Mouse (Mus musculus): Measurements from ENCODE around the gene Prpf19.

Gene Prpf19

DNA sequence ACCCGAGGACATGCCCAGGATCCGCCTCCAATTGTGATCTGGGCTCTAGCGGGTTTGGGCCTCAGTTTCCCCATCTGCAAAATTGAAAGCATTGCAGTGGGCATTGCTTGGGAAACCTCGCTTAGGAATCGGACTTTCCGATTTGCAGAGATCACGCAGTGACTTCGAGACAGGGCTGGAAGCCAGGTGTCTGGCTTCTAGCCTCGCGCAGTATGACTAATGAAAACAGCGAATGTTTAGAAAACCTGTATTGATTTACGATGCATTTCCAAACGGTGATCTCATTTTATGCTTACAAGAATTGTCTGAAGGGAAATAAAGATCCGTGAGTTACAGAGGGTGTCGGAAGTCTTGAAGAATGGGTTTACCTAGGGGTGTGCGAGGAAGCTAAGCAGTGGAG lies 677 bp downstream of the Prpf19 start:
- DNase-seq, result no peak

DNA sequence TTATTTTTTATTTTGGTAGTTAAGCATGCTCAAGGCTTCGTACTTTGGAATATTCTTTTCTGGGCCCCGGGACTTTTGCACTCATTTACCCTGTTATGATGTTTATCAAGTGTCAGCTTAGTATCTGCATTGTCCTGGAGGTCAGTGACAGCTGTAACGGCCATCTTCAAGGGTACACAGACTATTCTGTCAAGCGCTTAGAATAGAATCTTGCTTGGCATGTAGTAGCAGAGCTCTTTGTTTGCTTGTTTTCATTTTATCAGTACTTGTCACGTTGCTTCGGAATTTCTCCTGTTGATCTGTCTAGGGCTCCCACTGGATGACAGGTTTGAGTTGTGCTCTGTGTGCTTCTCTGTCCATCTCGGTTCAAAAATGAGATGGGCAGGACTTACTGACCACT lies 1.8 kb downstream of the Prpf19 start:
- DNase-seq, result no peak

- DNase-seq, result no peak
These were observed 2.5 kb downstream of the Prpf19 start for GRCm38 (mm10) chr19:10897491-10897890.

DNA sequence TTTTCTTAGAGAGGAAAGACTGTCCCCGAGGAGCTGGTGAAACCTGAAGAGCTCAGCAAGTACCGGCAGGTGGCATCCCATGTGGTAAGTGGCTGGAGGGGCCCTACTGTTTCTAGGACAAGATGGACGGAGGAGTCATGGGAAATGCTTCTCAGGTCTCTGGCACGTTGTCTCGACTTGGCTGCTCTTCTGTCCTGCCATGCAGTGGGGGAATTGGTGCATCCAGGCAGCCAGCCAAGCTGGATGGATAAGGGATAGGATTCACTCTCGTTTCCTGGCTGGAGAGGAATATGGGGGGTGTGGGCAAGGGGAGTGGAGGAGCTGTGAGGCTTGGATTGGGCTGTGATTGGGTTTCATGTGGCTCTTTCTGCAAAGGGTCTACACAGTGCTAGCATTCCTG lies 5.3 kb downstream of the Prpf19 start:
- DNase-seq, result no peak

- DNase-seq, result no peak
These were observed 6.0 kb downstream of the Prpf19 start for GRCm38 (mm10) chr19:10901046-10901445.

GRCm38 (mm10) chr19:10904512-10904911 lies 9.5 kb downstream of the Prpf19 start:
- DNase-seq, result no peak

DNA sequence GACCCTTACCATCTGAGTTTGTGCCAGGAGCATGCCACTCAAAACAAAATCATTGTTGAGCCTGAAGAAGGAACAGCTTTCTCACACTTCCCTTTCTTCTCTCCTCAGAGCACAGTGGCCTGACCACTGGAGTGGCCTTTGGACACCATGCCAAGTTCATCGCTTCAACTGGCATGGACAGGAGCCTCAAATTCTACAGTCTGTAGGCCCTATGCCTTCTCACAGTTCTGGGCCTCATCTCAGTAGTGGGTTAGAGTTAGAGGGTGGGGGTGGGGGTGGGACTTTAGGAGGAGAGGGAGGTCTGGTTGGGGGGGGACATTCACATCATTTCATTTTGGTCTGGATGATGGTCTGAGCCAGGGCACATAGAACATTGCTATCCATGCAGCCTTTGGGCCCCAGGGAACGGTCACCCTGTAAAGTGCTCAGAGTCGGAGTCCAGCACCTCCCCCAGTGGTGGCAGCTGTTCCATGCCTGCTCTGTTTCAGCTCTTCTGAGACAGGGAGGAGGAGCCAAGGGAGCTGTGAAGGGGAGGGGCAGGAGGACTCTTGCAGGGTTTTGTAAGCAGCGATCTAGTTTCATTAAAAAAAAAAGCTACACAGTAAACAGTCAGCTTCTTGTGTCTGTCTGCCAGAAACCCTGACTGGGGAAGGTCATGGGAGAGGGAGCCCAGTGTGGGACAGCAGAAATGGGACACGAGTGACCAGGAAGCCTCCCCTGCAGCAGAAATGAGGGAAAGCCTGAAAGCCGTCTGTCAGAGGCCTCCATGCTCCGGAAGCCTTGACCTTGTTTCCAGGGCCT lies 10.1 kb downstream of the Prpf19 start:
- DNase-seq, result peak; percentile 60 to 80

DNA sequence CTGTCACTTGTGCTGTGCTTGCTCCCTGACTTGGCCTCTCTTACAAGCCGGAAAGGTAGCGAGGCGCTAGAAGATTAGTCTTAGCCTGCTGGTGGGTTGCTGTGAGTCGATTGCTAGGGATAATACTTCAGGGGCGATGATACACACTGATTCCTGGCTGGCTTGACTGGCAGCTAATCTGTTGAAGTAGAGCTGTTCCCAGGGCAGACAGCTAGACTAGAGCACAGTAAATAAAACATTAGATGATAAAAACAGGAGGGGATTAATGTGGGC lies 10.6 kb downstream of the Prpf19 start:
- no peak for DNase-seq

DNA sequence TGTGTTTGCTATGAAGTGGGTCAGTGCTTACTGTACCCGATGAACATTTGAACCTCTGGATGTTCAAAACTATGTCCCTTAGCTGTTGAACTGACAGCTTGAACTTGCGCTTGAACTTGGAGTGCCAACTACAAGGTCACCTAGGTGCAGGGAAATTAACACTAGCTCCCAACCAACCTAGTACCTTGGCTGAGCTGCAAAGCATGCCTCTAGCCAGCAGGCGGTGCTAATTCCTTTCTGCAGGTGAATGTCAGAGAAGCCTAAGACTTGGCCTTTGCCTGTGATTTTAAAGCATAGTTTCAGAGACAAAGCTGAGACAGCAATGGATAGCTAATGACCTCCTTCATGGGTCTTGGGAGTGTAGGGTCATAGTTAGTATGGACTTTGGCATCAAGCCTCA lies 12.9 kb downstream of the Prpf19 start:
- DNase-seq, result peak; percentile 57 to 76

DNA sequence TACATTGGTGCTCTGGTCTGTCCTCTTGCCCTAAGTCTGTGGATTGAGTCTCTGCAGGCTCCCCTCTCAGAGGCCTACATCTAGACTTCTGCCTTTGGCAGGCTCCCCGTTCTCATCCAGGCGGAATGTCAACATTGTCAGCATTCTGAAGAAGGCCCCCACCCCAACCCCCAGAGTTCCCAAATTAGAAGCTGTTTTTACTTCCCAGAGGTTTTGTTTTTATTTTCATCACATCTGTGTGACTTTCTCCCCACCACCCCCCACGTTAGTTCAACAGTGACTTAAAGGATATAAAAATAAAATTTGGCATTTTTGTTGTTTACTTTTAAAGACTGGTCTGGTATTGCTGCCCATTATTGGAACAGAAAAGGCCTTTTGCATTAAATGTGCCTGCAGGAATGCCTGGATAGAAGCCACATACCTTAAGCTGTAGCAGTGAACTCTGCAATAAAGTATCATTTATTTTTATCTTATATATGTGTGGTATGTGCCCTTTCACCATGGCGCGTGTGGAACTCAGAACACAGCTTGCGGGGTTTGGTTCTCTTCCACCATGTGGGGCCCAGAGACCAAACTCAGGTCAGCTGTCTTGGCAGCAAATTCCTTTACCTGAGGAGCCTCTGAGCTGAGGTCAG lies 14.2 kb downstream of the Prpf19 start:
- DNase-seq, result no peak

DNA sequence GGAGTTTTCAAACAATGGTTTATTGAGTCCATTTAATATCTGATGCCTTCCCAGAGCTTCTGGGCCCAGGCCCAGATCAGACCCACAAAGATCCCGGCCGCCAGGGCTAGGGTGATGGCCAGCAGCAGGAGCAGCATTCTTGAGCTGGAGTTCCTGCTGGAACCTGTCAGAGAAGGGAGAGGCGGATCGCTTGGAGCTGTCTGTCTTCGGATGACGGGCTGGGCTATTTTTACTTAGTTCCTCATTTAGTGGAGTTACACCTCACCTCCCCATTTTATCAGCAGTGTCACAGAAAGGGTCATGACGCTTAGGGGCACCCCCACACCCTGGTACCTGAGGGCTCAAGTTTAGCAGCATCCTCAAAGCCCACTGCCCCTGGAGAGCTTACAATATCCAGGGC lies 19.3 kb downstream of the Prpf19 start:
- DNase-seq, result no peak

- no peak for DNase-seq
These were observed 19.8 kb downstream of the Prpf19 start for GRCm38 (mm10) chr19:10914870-10915269.

- no peak for DNase-seq
These were observed 21.5 kb downstream of the Prpf19 start for GRCm38 (mm10) chr19:10916506-10916905.

- no peak for DNase-seq
These were observed 23.4 kb downstream of the Prpf19 start for GRCm38 (mm10) chr19:10918321-10918991.

GRCm38 (mm10) chr19:10920532-10920931 lies 25.5 kb downstream of the Prpf19 start, which contains the start of gene Zp1:
Gene Zp1 (minus strand): TSS chr19:10920632.
- DNase-seq, result no peak

- DNase-seq, result no peak
These were observed 26.0 kb downstream of the Prpf19 start for GRCm38 (mm10) chr19:10921058-10921457.

DNA sequence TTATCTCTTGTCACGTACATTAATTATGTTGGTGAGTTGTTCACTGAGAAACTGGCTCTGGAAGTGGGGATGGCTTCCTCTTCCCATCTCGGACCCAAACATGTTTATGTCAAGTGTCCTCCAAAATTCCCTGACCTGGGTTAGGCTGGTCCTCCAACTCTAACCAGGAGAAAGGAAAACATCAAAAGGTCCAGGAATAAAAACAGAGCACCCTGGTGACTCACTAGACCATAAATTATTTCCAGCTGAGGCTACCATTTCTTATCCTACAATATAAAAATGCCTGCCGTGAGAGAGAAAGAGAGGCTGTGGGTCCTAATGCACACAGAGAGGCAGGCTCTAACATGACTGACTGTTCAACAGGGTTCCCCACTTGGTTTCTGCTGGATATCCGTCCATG lies 29.2 kb downstream of the Prpf19 start:
- no peak for DNase-seq

DNA sequence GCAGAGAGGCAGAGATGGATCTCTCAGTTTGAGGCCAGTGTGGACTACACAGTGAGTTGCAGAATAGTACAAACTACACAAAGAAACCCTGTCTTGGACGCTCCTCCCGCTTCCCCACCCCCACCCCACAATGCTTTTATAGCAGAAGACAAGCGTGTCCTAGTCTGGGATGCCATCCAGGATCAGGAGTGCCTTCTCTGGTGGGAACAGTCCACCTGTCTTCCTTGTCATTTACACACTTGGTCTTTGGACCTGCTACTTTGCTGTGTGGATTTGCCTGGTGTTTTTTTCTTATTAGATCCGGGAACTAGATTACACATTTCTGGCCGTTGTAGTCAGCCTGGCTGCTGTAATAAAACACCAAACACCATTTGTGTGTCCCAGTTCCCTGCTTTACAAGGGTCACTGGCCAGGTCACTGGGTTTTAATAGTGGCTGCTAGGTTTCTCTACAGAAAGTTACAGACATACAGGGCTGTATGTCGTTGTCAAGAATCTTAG lies 31.1 kb downstream of the Prpf19 start:
- DNase-seq, result peak; percentile 33 to 37

- no peak for DNase-seq
These were observed 31.6 kb downstream of the Prpf19 start for GRCm38 (mm10) chr19:10926666-10927065.

GRCm38 (mm10) chr19:10930641-10931040 lies 35.6 kb downstream of the Prpf19 start:
- no peak for DNase-seq

GRCm38 (mm10) chr19:10935029-10935428 lies 40.0 kb downstream of the Prpf19 start:
- no peak for DNase-seq

DNA sequence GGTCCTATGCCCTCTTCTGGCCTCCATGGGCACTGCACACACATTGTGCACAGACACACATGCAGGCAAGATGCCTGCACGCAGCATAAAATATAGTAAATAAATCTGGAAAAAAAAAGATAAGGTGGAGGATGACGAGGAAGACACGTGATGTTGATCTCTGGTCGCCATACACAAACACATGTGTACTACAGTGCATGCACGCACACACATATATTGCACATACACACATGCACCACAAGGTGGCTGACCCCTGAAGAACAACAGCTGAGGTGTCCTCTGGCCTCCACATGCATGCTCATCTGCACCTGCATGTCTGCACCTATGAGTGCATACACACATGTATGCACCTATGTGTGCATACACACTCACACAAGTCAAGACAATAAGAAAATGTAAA lies 41.0 kb downstream of the Prpf19 start:
- DNase-seq, result no peak

- DNase-seq, result no peak
These were observed 42.1 kb downstream of the Prpf19 start, which contains the start of gene Ptgdr2 for GRCm38 (mm10) chr19:10937110-10937563. Gene Ptgdr2 (plus strand): TSS chr19:10937160.

DNA sequence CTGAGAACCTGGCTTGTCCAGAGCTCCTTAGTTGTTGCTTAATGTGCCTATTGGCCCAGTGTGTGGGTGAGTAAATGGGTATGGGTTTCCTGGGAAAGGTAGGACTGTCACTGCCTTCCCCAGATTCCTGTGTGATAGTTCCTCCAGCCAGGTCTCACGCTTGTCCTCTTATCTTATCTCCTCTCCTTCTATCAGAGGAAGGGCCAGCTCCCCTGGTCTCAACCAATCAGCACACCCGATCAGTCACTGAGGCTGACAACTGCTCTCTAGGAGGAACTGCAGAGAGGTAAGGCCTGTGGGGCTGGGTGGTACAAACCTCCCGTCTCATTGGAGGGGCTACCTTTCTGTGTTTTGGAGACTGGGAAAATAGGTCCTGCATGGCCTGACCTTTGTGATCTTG lies 43.7 kb downstream of the Prpf19 start:
- no peak for DNase-seq
